Mouse (Mus musculus) testis, adult 10 weeks (tissue): Measurements from ENCODE around the gene Elof1. TPM values are rescaled to one million over a fixed set of nuclear protein-coding genes. Genes with fewer than 3 reads are reported as not detected.

Experiments
- polyA plus RNA-seq: library from polyadenylated mRNA; stranded (reverse); fragments of 350-450 nt; fragmentation: Illumina TruSeq; extraction: RNeasy Lipid Tissue Mini Kit (QIAGEN cat#74804); gene quantifications from one replicate; pipeline ENCODE4 v1.2.3, GENCODE M21; 2014; ENCODE audit warnings: low read depth, low replicate concordance

The Elof1 gene
- polyA plus RNA-seq = 103 TPM

GRCm38 (mm10) chr9:22116740-22117426 is at the start of gene Elof1:
TSS of gene Elof1 (minus strand) at chr9:22117172.

GRCm38 (mm10) chr9:22156497-22157245 is 39.7 kb upstream of the Elof1 start, which contains the start of gene Pigyl:
TSS of gene Pigyl (plus strand) at chr9:22156846.

GRCm38 (mm10) chr9:22135644-22136390 is 18.8 kb upstream of the Elof1 start, which contains the start of gene Acp5:
TSS of gene Acp5 (minus strand) at chr9:22135711.

GRCm38 (mm10) chr9:22098993-22099696 is 17.8 kb downstream of the Elof1 start, which contains the start of gene Cnn1:
TSS of gene Cnn1 (plus strand) at chr9:22099216.

GRCm38 (mm10) chr9:22085022-22085834 is 31.7 kb downstream of the Elof1 start, which contains the start of gene Ecsit:
TSS of gene Ecsit (minus strand) at chr9:22085438.

GRCm38 (mm10) chr9:22070791-22071573 is 46.0 kb downstream of the Elof1 start, which contains the start of the genes Gm49318 and Zfp653:
TSS of gene Gm49318 (minus strand) at chr9:22071259.
TSS of gene Zfp653 (minus strand) at chr9:22071376.

Other genes starting within 250 kb of the Elof1 start
- gene Rab3d, start 199.0 kb downstream of the Elof1 start, polyA plus RNA-seq = 1.1 TPM
- 12.3 TPM for gene Ccdc159, start 189.7 kb downstream of the Elof1 start, polyA plus RNA-seq
- gene Tmem205, start 189.6 kb downstream of the Elof1 start, polyA plus RNA-seq = 4.8 TPM
- 1.8 TPM for gene Plppr2, start 180.1 kb downstream of the Elof1 start, polyA plus RNA-seq
- gene Swsap1, start 161.4 kb downstream of the Elof1 start, polyA plus RNA-seq = 3.8 TPM
- not detected for gene Epor, start 153.7 kb downstream of the Elof1 start, polyA plus RNA-seq
- gene Rgl3, start 127.7 kb downstream of the Elof1 start, polyA plus RNA-seq = 0.29 TPM
- gene Ccdc151, start 114.5 kb downstream of the Elof1 start, polyA plus RNA-seq = 10.7 TPM
- 4.6 TPM for gene Prkcsh, start 114.4 kb downstream of the Elof1 start, polyA plus RNA-seq
- 1.4 TPM for gene Elavl3, start 65.1 kb downstream of the Elof1 start, polyA plus RNA-seq
- not detected for gene Gm49318, start 45.9 kb downstream of the Elof1 start, polyA plus RNA-seq
- gene Zfp653, start 45.8 kb downstream of the Elof1 start, polyA plus RNA-seq = 0.81 TPM
- gene Ecsit, start 31.7 kb downstream of the Elof1 start, polyA plus RNA-seq = 19.2 TPM
- 5.8 TPM for gene Cnn1, start 18.0 kb downstream of the Elof1 start, polyA plus RNA-seq
- gene Acp5, start 18.5 kb upstream of the Elof1 start, polyA plus RNA-seq = 0.66 TPM
- gene Pigyl, start 39.7 kb upstream of the Elof1 start, polyA plus RNA-seq = 5.6 TPM
- 0.45 TPM for gene Zfp872, start 70.9 kb upstream of the Elof1 start, polyA plus RNA-seq
- 32.2 TPM for gene Zfp809, start 108.5 kb upstream of the Elof1 start, polyA plus RNA-seq
- 0.32 TPM for gene Zfp599, start 142.7 kb upstream of the Elof1 start, polyA plus RNA-seq
- gene Zfp810, start 190.5 kb upstream of the Elof1 start, polyA plus RNA-seq = 6.1 TPM